Mouse (Mus musculus): Measurements from ENCODE around the gene Pnpla6.
A peak's percentile ranks its signal among the peaks of the same experiment; 100 is the strongest.

Pnpla6 gene

DNA sequence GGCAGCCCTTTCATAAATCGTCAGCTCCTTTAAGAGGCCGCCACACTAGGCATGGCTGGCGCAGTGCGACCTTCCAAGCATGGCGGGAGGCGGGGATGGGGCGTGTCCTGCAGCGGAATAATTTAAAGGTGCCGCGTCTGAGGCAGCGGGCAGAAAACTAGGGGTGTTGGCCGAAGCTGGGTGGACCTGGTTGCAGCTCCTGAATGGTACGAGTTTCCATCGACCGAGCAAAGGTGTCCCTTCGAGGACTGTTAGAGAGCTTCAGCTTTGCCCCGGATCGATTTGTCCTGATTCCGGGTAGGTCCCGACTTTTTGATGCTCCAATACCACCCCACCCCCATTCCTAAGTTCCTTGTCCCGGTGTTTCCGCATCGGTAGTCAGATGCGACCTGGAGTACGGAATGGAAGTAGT lies at the start of gene Pnpla6:
TSS of gene Pnpla6 (plus strand) at position 125 of the 412 bp plus-strand sequence.
- DNase-seq = peak; percentile 94

DNA sequence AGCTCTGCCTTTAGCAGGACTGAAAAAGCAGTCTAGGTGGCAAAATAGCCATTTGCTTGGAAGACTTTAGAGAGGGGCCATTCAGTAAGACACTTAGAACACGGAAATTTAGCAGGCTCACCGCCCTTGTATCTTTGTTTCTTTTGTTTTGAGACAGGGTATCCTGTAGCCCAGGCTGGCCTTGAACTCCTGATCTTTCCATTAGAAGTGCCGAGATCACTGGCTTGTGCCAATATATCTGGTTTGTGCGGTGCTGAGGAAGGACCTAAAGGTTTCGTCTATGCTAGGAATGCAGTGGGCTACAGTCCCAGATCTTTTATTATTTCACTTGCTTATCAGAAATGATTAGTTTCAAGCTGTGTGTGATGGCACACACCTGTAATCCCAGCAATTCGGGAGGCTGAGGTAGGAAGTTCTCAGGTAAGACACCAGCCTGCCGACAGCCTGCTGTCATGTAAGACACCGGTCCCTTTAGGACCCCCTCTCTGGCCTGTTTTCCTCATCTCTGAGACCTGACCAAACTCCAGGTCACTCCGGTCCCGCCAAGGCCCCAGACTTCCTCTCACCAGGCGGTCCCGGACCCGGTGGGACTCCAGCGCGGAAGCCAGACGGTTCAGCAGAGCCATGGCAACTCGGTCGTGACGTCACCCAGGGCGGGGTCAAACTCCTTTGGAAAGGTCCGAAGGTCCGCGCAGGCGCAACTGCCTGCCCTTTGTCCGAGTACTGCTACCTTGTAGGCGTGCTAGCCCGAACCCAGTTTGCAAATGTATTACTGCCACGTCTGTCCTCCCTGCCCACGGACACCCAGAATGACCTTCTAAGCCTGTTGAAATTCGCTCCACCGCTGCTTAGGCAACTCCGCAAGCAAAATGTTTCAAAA lies 47.9 kb upstream of the Pnpla6 start, which contains the start of gene Pex11g:
TSS of gene Pex11g (minus strand) at position 675 of the 880 bp plus-strand sequence.
- peak; percentile 100 for DNase-seq

DNA sequence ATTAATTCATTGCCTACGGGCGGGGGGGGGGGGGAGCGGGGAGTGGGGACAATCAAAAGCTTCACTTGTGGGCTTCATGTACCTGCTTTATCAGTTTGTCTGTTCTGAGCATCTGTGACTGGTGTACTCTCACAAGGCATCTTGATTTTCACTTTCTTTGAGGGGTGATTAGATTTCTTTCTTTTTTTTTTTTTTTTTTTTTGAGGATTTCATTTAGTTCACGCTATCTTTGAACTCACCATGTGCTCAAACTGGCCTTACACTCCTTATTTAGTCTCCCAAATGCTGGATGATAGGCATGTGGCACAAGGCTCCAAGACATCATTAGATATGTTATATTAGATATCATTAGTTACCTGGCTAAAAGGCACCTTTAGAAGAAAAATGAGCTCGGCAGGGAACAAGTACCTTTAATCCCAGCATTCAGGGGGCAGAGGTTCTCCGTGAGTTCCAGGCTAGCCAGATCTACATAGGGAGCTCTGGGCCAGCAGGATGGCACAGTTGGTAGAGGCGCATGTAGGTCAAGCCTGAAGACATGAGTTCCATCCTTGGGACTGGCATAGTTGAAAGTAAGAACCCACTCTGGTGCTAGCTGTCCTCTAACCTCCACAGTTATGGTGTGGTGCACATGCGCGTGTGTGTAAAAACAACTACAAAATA lies 47.2 kb upstream of the Pnpla6 start:
- DNase-seq = no peak

DNA sequence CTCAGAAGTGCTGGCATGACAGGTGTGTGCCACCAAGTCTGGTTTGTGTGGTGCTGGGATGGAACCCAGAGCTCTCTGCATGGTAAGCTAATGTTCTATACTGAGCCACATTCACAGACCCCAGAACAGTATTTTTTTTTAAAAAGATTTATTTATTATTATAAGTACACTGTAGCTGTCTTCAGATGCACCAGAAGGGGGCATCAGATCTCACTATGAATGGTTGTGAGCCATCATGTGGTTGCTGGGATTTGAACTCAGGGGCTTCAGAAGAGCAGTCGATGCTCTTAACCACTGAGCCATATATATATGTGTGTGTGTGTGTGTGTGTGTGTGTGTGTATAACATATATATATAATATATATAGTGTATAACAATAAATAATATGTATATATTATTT lies 46.3 kb upstream of the Pnpla6 start:
- DNase-seq = no peak

DNA sequence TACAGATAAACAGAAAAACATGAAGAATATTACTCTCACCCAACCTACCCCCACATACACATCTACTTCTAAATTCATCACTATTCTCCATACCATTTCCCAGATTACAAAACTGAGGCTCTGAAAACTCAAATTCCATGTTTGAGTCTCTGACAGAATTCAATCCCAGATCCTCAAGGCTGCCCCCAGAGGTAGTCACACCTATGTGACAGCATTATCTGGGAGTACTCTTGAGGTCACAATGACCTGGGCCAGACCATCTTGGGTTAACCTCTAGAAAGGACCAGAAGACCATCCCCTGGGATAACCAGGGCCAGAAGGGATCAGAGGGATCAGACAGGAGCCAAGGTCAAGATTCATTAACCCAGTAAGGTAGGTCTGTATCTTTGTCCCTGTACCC lies 44.6 kb upstream of the Pnpla6 start, which contains the start of gene Tex45:
TSS of gene Tex45 (plus strand) at position 301 of the 400 bp plus-strand sequence.
- no peak for DNase-seq

DNA sequence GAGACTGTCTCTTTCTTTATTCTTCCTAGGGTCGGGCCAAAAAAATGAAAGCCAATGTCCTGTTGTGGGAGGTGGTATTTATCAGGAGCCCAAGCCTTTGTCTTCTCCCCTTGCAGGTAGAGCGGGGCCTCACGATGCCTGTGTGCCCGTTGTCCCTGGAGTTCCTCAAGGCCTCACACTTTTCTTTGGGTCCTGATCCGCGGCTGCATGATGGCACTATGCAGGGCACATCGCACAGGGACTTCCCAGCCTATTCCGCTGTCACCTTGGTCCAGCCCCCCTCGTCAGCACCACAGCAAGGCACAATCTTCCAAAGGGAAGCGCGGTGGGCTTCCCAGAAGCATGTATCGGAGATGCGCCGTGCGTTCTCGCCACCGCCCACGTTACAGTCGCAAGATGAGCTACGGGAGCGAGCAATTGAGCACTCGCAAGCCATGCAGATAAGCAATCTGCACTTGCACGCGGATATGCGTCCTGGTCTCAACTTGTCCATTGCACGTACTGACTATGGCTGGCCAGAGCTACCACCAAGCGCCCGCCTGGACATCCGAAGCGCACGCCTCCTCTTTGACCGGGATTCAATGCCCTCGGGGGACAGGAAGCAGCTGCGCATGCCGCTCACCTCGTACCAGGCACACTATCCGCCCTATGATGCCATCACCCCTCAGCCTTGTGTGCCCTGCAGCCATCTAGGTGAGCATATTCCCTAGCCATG lies 39.3 kb upstream of the Pnpla6 start:
- DNase-seq = no peak

DNA sequence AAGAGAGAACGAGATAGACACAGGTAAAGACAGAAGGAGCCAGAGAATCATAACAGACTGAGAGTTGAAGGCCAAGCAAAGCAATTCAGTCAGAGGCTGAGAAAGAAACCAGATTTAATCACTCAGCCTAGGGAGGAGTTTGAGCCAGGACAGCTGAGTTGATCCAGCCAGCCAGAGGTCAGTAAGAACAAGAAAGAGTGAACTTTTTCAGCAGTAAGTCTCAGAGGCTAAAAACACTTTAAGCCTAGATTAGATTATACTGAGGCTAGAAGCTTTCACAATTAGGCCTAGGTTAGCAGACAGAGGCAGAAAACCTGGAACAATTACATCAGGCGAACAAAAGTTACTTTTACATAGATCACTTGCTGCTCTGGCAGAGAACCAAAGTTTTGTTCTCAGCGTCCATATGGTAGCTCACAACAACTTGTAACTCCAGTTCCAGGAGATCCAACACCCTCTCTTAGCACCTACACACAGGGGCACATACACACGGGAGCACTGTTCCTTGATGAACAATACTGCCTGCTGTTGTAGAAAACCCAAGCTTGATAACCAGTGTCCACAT lies 34.9 kb upstream of the Pnpla6 start:
- DNase-seq = peak; percentile 27

DNA sequence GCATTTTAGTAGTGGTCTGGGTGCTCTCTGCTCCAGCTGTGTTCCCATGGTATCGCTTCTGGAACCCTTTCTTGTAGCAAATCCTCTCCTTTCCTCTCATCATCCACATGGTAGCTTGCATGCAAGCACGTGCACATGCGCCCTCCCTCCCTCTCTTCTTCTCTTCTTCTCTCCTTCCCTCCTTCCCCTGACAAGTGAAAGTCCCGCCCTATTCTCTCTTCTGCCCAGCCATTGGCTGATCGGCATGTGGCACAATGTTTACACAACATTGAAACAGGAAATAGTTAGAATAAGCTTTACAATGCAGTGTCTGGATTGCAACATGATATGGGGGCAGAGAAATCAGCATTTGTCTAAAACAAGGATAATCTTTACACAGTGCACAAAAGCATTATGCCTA lies 33.6 kb upstream of the Pnpla6 start:
- no peak for DNase-seq

DNA sequence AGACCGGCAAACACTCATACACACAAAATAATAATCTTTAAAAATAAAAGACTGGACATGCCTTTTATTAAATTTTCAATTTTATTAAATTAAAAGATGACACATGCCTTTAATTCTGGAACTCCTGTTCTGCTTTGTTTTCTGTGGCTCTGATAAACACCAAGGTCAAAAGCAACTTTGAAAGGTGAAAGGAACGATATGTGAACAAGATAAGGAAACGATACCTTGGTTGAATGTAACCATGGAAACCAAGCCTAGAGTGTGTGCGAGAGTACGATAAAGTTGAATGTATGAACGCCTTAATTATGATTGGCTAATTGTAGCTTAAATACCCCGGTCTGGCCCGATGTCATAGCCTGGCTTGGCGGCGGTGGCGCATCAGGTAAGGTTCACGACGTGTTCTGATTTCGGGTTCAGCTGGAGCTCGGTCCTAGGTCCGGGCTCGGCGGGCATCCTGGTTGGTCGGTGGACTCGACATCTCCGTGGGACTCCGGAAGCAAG lies 32.9 kb upstream of the Pnpla6 start:
- no peak for DNase-seq

DNA sequence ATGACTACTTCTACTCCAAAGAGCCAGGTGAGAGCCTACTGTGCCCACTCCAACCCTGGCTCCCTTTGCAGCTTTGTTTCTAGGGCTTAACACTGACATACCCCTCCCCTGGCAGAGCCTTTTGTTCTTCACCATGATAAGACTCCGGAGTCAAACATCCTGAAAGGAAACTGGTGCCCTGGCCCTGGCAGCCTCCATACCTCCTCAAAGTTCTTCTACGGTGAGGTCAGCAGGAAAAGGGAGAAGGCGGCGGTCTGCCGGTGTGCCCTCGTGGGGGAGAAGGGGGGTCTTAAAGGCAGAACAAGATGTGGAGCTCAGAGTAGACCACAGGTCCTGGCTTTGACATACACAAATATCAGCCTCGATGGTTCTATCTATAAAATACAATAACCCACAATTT lies 31.6 kb upstream of the Pnpla6 start:
- no peak for DNase-seq

DNA sequence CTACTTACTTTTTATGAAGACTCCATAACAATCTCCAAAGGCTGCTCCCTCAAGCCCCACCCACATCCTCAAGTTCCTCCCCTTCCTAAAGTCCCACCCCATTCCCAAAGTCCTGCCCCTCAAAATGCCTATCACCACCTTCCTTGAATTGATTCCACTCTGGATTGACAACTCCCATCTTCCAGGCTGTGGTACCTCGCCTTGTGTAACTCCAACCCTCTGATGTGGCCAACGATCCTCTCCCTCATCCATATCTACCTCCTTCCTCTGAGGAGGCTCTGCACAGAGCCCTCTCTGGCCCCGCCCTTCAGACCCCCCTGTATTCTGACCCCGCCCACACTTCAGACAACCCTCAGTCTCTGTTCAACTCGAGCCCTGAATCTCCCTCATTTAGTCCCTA lies 30.0 kb upstream of the Pnpla6 start:
- no peak for DNase-seq

DNA sequence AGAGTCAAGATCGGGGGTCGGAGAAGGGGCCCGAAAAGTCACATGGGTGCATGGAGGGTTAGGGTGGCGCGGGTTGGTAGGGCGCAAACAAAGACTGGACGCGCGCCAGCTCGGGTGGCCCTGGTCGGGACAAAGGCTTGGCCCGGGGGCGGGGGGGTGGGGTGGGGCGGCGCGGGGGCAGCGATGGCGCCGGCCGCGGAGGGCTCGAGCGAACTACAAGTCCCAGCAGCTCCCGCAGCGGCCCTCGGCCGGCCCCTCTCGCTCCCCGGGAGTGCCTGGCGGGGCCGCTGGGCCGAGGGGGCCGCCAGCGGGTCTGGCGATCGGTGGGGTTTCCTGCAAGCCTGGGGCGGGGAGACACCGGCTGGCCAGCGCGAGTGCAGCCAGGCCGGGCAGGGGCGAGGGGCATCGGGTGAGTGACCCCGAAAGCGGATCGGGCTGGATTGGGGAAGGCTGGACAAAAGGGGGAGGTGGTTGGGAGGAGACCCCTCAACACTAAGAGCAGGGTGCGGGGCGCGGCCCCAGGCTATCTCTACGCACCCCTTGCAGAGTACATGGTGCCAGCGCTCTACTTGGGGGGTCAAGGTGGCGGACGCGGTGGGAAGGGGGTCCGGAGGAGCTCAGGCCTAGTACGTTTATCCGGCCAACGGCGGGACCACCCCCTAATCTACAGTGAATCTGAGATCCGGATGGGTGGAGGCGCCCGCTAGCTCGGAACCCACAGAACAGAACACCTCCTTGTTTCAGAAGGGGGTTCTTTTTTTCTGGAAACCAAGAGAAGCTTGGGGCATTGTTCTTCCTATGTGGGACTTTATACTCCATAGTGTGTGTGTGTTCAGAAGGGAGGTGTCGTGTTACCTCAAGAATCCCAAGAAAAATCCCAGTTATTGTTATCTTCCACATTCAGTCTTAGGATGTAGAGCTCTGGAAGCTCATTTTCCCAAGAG lies 22.0 kb upstream of the Pnpla6 start, which contains the start of gene Zfp358:
TSS of gene Zfp358 (plus strand) at position 238 of the 944 bp plus-strand sequence.
- DNase-seq = peak; percentile 89

DNA sequence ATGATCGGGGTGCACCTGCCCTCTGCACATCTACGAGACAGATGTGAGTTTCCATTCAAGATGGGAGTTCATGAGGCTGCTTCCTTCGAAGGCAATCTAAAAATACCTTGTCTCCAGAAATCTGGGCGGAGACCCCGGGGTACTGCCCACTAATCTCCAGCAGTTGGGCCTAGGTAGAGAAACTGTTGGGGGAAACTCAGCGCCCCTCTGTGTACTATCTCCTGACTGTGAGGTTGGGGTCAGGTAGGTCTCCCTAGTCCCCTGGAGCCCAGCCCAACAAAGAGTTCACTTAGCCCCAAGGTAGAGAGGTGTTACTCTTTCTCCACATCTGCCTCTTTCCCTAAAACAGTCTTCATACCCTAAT lies 21.4 kb upstream of the Pnpla6 start:
- DNase-seq = no peak

DNA sequence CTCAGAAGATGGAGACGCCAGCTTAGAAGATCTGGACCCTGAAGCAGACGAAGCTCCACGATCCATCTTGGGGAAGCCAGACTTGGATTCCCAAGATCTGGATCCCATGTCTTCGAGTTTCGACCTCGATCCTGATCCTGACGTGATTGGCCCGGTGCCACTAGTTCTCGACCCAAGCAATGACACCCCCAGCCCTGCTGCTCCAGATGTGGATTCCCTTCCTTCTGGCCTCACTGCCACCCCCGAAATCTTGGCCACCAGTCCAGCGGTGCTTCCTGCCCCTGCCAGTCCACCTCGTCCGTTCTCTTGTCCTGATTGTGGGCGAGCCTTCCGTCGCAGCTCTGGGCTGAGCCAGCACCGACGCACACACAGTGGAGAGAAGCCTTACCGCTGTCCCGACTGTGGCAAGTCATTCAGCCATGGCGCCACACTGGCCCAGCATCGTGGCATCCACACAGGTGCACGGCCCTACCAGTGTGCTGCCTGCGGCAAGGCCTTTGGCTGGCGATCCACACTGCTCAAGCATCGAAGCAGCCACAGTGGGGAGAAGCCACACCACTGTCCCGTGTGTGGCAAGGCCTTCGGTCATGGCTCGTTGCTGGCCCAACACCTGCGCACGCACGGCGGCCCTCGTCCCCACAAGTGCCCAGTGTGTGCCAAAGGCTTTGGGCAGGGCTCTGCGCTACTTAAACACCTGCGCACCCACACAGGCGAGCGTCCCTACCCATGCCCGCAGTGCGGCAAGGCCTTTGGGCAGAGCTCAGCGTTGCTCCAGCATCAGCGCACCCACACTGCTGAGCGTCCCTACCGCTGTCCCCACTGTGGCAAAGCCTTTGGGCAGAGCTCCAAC lies 19.4 kb upstream of the Pnpla6 start:
- DNase-seq = peak; percentile 21

DNA sequence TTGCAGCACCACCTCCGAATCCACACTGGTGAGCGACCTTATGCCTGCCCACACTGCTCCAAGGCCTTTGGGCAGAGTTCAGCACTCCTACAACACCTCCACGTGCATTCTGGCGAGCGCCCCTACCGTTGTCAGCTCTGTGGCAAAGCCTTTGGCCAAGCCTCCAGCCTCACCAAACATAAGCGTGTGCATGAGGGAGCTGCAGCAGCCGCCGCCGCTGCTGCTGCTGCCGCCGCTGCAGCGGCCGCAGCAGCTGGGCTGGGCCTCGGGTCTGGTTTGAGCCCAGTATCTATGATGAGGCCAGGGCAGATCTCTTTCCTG lies 18.8 kb upstream of the Pnpla6 start:
- no peak for DNase-seq

DNA sequence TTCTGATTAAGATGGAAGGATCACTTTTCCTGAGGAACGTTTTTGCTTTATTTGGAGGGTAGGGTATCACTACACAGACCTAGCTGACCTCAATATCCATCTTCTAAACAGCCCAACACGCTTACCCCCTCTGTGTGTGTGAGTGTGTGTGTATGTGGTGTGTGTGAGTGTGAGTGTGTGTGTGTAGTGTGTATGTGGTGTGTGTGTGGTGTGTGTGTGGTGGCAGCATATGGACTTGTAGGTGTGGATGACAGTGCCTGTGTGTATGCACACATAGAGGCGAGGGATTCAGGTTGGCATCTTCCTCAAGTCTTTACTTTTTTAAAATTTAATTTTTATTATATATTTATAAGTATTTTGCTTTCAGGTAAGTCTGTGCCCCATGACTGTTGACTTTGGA lies 16.6 kb upstream of the Pnpla6 start:
- DNase-seq = no peak

DNA sequence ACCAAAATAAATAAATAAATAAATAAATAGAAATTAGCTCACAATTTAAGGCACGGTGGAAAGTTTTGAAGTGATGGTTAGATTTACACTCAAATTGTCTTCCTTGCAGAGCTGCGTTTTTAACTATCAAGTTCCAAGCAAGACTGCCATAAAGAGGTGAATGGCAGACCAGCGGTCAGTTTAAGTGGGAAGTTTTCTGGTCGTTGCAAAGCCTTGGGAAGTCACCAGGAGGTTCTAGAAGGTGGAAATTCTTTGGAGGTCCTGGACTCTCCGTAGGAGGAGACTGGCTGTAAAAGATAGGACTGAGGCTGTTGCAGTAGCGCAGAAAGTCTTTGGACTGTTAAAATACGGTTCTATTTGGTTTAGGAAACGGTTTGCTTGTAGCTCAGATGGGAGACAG lies 15.4 kb upstream of the Pnpla6 start:
- no peak for DNase-seq

DNA sequence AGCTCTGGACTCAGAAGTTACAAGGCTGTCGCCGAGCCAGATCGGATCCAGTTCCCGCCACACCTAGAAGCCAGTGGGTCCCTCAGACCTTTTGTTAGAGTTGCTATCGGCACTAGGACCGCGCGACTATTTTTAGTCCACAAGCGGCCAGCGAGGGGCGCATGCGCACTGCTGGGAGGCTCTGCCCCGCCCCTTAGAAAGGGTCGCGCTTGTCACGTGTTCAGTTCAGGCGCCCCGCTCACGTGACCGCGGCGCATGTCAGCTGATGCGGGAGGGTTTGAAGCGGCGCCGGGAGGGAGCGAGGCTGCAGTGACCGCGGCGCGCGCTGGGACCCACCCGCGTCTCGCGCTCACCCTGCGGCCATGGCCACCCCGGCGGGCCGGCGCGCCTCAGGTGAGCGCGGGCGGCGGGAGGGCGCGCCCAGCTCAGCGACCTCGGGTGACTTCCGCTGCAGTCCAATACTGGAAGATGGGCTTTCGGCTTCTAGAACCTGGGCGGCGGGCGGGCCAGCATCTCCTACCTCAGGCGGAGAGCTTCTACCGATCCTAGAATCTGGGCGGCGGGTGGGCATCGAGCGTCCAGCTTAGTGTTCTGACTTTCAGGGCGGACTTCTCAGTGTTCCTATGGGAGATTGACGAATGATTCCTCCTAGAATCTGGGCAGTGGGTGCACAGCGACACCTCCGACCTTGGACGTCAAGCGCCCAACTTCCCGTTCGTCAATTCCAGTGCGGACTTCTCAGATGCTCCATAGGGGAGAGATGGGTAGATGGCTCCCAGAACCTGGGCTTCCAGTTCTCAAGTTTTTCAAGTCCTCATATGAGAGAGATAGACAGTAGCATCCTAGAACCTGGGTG lies 14.7 kb upstream of the Pnpla6 start, which contains the start of gene Mcoln1:
TSS of gene Mcoln1 (plus strand) at position 223 of the 856 bp plus-strand sequence.
- DNase-seq = peak; percentile 99

DNA sequence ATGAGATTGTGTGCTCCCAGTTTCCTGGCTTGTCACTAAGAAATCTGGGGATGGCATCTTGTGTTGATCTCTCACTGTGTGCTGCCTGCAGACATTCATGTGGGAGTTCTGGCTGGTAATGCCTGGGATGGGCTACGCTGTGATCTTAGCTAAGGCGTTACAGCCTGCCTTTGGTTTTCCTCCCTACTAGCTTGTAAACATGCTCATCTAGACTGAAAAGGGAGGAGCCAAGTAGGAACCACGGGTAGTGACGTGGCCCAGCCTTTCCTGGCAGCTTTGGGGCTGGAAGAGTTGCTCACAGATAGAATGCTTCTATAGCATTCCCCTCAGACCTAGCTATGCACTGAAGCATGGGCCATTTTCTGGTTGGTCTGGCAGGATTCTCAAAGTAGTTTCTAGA lies 13.0 kb upstream of the Pnpla6 start:
- no peak for DNase-seq

Data from kidney, postnatal 10 days (tissue).